Mouse (Mus musculus): ENCODE results near the gene Vat1. TPM values are rescaled to one million over a fixed set of nuclear protein-coding genes. Genes with fewer than 3 reads are reported as not detected.

Gene Vat1
- total RNA-seq, 2 experiments from 2014 or later, result 11.5 to 12.3 TPM

Small RNAs within 50 kb of the gene (microRNA-seq; reads per million reads assigned to microRNA genes)
- 0.72 to 0.74 reads per million in 2 experiments for gene Mir6929

Other genes with a start within 250 kb of the Vat1 start
- gene Ezh1, start 239.8 kb downstream of the Vat1 start, total RNA-seq (2021), result 10 to 100 TPM; 20.5 to 23.8 TPM
- gene Ramp2, start 220.2 kb downstream of the Vat1 start, total RNA-seq (2021), result 10 to 100 TPM; 35.3 to 38.3 TPM
- gene Vps25, start 212.5 kb downstream of the Vat1 start, total RNA-seq (2021), result 10 to 100 TPM; 36.2 to 39.4 TPM
- under 1 TPM; 0.10 to 0.15 TPM for gene Wnk4, start 205.7 kb downstream of the Vat1 start, total RNA-seq (2021)
- gene Cntd1, start 187.2 kb downstream of the Vat1 start, total RNA-seq (2021), result under 1 TPM; 0.10 to 0.15 TPM
- gene Coa3, start 187.1 kb downstream of the Vat1 start, total RNA-seq (2021), result 10 to 100 TPM; 64.3 to 71.4 TPM
- 10 to 100 TPM; 73.9 to 78.0 TPM for gene Becn1, start 163.9 kb downstream of the Vat1 start, total RNA-seq (2021)
- 10 to 100 TPM; 54.1 to 57.8 TPM for gene Psme3, start 150.0 kb downstream of the Vat1 start, total RNA-seq (2021)
- gene Aoc2, start 141.2 kb downstream of the Vat1 start, total RNA-seq (2021), result 1 to 10 TPM in 1 of 2 experiments, under 1 TPM in 1; 0.92 to 1.2 TPM
- gene Aoc3, start 135.6 kb downstream of the Vat1 start, total RNA-seq (2021), result 1 to 10 TPM; 4.7 to 7.1 TPM
- gene G6pc, start 98.7 kb downstream of the Vat1 start, total RNA-seq (2021), result not detected
- 10 to 100 TPM; 10.5 to 19.4 TPM for gene Aarsd1, start 48.6 kb downstream of the Vat1 start, total RNA-seq (2021)
- 10 to 100 TPM in 1 of 2 experiments, 1 to 10 TPM in 1; 8.1 to 13.0 TPM for gene Gm27029, start 41.4 kb downstream of the Vat1 start, total RNA-seq (2021)
- 1 to 10 TPM; 6.7 to 7.9 TPM for gene Rundc1, start 41.1 kb downstream of the Vat1 start, total RNA-seq (2021)
- 100 to 1,000 TPM in 1 of 2 experiments, 10 to 100 TPM in 1; 83.5 to 111 TPM for gene Ptges3l, start 40.9 kb downstream of the Vat1 start, total RNA-seq (2021)
- gene Rpl27, start 23.9 kb downstream of the Vat1 start, total RNA-seq (2021), result 10 to 100 TPM; 35.1 to 42.1 TPM
- gene Ifi35, start 17.8 kb downstream of the Vat1 start, total RNA-seq (2021), result 10 to 100 TPM in 1 of 2 experiments, 1 to 10 TPM in 1; 9.1 to 13.0 TPM
- 1 to 10 TPM; 2.8 to 3.0 TPM for gene Rnd2, start 1.2 kb downstream of the Vat1 start, total RNA-seq (2021)
- gene Brca1, start 85.7 kb upstream of the Vat1 start, total RNA-seq (2021), result under 1 TPM; 0.31 to 0.57 TPM
- gene Nbr1, start 85.9 kb upstream of the Vat1 start, total RNA-seq (2021), result 10 to 100 TPM; 54.0 to 61.6 TPM
- 1 to 10 TPM in 1 of 2 experiments, under 1 TPM in 1; 0.96 to 1.8 TPM for gene Tmem106a, start 116.0 kb upstream of the Vat1 start, total RNA-seq (2021)
- gene Gm11634, start 133.0 kb upstream of the Vat1 start, total RNA-seq (2021), result not detected
- gene Rdm1, start 161.0 kb upstream of the Vat1 start, total RNA-seq (2021), result 10 to 100 TPM; 22.4 to 24.3 TPM
- gene Arl4d, start 199.3 kb upstream of the Vat1 start, total RNA-seq (2021), result 1 to 10 TPM; 4.7 to 9.3 TPM

Data from gastrocnemius, postnatal 36 days (tissue).